Mouse (Mus musculus) CH12.LX (cell line): ENCODE measurements at regions not wholly inside any gene's neighbourhood (a gene's known extent, or its start where the extent isn't known, plus 50 kb on each side); places are given as distances from the start of the nearest gene placed in this dataset.

Experiments
- DNase-seq: peaks from one replicate; pipeline ENCODE4 v3.0.0-alpha.2; 2013; ENCODE audit errors: extremely low read depth
- H3K27ac ChIP-seq: 2 replicates; pipeline ENCODE4 v1.5.1; 2012; ENCODE audit warnings: low read depth, mild to moderate bottlenecking, control low read depth, moderate library complexity; ENCODE audit not compliant: insufficient read depth
- H3K27me3 ChIP-seq: replicated peaks from 2 replicates; pipeline ENCODE3; 2012; ENCODE audit warnings: inconsistent platforms
- H3K36me3 ChIP-seq, 2 experiments: replicated peaks in 1 of 2; 2 replicates each; pipeline versions ENCODE3 to v1.6.1; 2012; ENCODE audit warnings: inconsistent platforms in 1 of 2, low read length in 1 of 2, mild to moderate bottlenecking in 1 of 2, mixed read lengths in 1 of 2, moderate library complexity in 1 of 2; ENCODE audit not compliant: control insufficient read depth in 1 of 2, insufficient read depth in 1 of 2
- H3K4me1 ChIP-seq, 2 experiments: 2 replicates each; pipeline ENCODE4 v1.6.1; 2012; ENCODE audit warnings: inconsistent platforms in 1 of 2, moderate library complexity in 1 of 2; ENCODE audit not compliant: insufficient read depth in 2 of 2, control insufficient read depth in 1 of 2
- H3K4me2 ChIP-seq: 2 replicates; pipeline ENCODE4 v1.6.1; 2012; ENCODE audit warnings: low read depth, mild to moderate bottlenecking, control low read depth; ENCODE audit not compliant: poor library complexity, insufficient read depth, severe bottlenecking
- H3K4me3 ChIP-seq, 3 experiments: fragments of 150-350 bp in 1 of 3; sonication (generic) in 1 of 3; replicated peaks in 1 of 3; 2 replicates each; pipeline versions ENCODE3 to v1.5.1; 2011 to 2012; ENCODE audit warnings: low read depth in 2 of 3, low read length in 2 of 3, mild to moderate bottlenecking in 2 of 3, moderate library complexity in 2 of 3, control low read depth in 1 of 3, improper control_type of control experiment in 1 of 3, inconsistent platforms in 1 of 3, mixed read lengths in 1 of 3; ENCODE audit not compliant: poor library complexity in 1 of 3
- H3K79me2 ChIP-seq: replicated peaks from 2 replicates; pipeline ENCODE4 v1.6.1; 2012; ENCODE audit warnings: mild to moderate bottlenecking, moderate library complexity; ENCODE audit not compliant: control insufficient read depth, poor library complexity, insufficient read depth, severe bottlenecking; ENCODE audit errors: extremely low read depth
- H3K9ac ChIP-seq: 2 replicates; pipeline ENCODE4 v1.6.1; 2012; ENCODE audit warnings: low read depth, mild to moderate bottlenecking, control low read depth, moderate library complexity; ENCODE audit not compliant: insufficient read depth
- H3K9me3 ChIP-seq: replicated peaks from 2 replicates; pipeline ENCODE3; 2012; ENCODE audit warnings: low read length, inconsistent platforms, mixed read lengths
- CHD1 ChIP-seq: IDR thresholded peaks from 2 replicates; pipeline ENCODE4 v1.6.1; 2012; ENCODE audit warnings: low read depth, low read length, improper control_type of control experiment, inconsistent platforms
- CHD2 ChIP-seq: IDR thresholded peaks from 2 replicates; pipeline ENCODE4 v1.6.1; 2011; ENCODE audit warnings: low read length, improper control_type of control experiment
- E2F4 ChIP-seq: IDR thresholded peaks from 2 replicates; pipeline ENCODE4 v1.6.1; 2011; ENCODE audit warnings: low read depth, low read length, improper control_type of control experiment; ENCODE audit not compliant: insufficient replicate concordance
- HCFC1 ChIP-seq: IDR thresholded peaks from 2 replicates; pipeline ENCODE4 v1.6.1; 2012; ENCODE audit warnings: low read depth, mild to moderate bottlenecking, inconsistent platforms, low read length, improper control_type of control experiment
- JUN ChIP-seq: IDR thresholded peaks from 2 replicates; pipeline ENCODE4 v1.6.1; 2011; ENCODE audit warnings: low read depth, mild to moderate bottlenecking, low read length, improper control_type of control experiment, moderate library complexity; ENCODE audit not compliant: insufficient read depth
- KAT2A ChIP-seq: IDR thresholded peaks from 2 replicates; pipeline ENCODE4 v1.6.1; 2012; ENCODE audit warnings: low read length, improper control_type of control experiment, inconsistent platforms; ENCODE audit not compliant: insufficient replicate concordance
- MAX ChIP-seq: IDR thresholded peaks from 2 replicates; pipeline ENCODE4 v1.6.1; 2011; ENCODE audit warnings: low read length, improper control_type of control experiment
- MEF2A ChIP-seq: IDR thresholded peaks from 2 replicates; pipeline ENCODE4 v1.6.1; 2014; ENCODE audit warnings: low read depth, mild to moderate bottlenecking, inconsistent platforms, low read length, improper control_type of control experiment, borderline replicate concordance
- MXI1 ChIP-seq: IDR thresholded peaks from 2 replicates; pipeline ENCODE4 v1.6.1; 2011; ENCODE audit warnings: mild to moderate bottlenecking, low read depth, low read length, improper control_type of control experiment
- MYC ChIP-seq: IDR thresholded peaks from 2 replicates; pipeline ENCODE4 v1.6.1; 2011; ENCODE audit warnings: low read depth, mild to moderate bottlenecking, improper control_type of control experiment, low read length
- NRF1 ChIP-seq: IDR thresholded peaks from 2 replicates; pipeline ENCODE4 v1.6.1; 2014; ENCODE audit warnings: low read depth, mild to moderate bottlenecking, inconsistent platforms, low read length, improper control_type of control experiment, moderate library complexity
- PAX5 ChIP-seq: IDR thresholded peaks from 2 replicates; pipeline ENCODE4 v1.6.1; 2012; ENCODE audit warnings: low read length, inconsistent platforms, mixed read lengths
- POLR2A ChIP-seq: IDR thresholded peaks from 2 replicates; pipeline ENCODE4 v1.6.1; 2011; ENCODE audit warnings: low read depth, mild to moderate bottlenecking, improper control_type of control experiment, low read length
- RCOR1 ChIP-seq: conservative IDR thresholded peaks from 2 replicates; pipeline ENCODE4 v1.6.1; 2012; ENCODE audit warnings: low read depth, mild to moderate bottlenecking, inconsistent platforms, low read length, improper control_type of control experiment
- SIN3A ChIP-seq: IDR thresholded peaks from 2 replicates; pipeline ENCODE4 v1.6.1; 2012; ENCODE audit warnings: low read length, improper control_type of control experiment, inconsistent platforms
- SMC3 ChIP-seq: IDR thresholded peaks from 2 replicates; pipeline ENCODE4 v1.6.1; 2011; ENCODE audit warnings: low read depth, low read length, improper control_type of control experiment
- TBP ChIP-seq: conservative IDR thresholded peaks from 2 replicates; pipeline ENCODE4 v1.6.1; 2011; ENCODE audit warnings: low read depth, low read length, improper control_type of control experiment
- TCF12 ChIP-seq: IDR thresholded peaks from 2 replicates; pipeline ENCODE4 v1.6.1; 2014; ENCODE audit warnings: low read depth, mild to moderate bottlenecking, inconsistent platforms, low read length, improper control_type of control experiment
- UBTF ChIP-seq: IDR thresholded peaks from 2 replicates; pipeline ENCODE4 v1.6.1; 2012; ENCODE audit warnings: low read depth, mild to moderate bottlenecking, inconsistent platforms, low read length, improper control_type of control experiment, moderate library complexity
- USF1 ChIP-seq: IDR thresholded peaks from 2 replicates; pipeline ENCODE4 v1.6.1; 2014; ENCODE audit warnings: low read depth, mild to moderate bottlenecking, inconsistent platforms, low read length, improper control_type of control experiment
- ZKSCAN1 ChIP-seq: IDR thresholded peaks from 2 replicates; pipeline ENCODE4 v1.6.1; 2012; ENCODE audit warnings: low read depth, inconsistent platforms, low read length, improper control_type of control experiment, borderline replicate concordance
- ZMIZ1 ChIP-seq: IDR thresholded peaks from 2 replicates; pipeline ENCODE4 v1.6.1; 2012; ENCODE audit warnings: low read depth, mild to moderate bottlenecking, inconsistent platforms, low read length, improper control_type of control experiment
- dilution Hi-C: fragments of 300-500 bp; cut with MboI; formaldehyde crosslinking; loops from 2 replicates; pipeline ENCODE4 v1.14.3; 2020; ENCODE audit warnings: low sequenced_read_pairs; ENCODE audit not compliant: extremely low pct_unique_long_range_greater_than_20kb, extremely low pct_ligation_motif_present
- in situ Hi-C: fragments of 300-500 bp; cut with MboI; formaldehyde crosslinking; loops from 3 replicates; pipeline ENCODE4 v1.14.3; 2019; ENCODE audit warnings: low sequenced_read_pairs, low pct_ligation_motif_present, low pct_unique_long_range_greater_than_20kb, mixed read lengths

- no peak for DNase-seq
- no peak for TF ChIP-seq UBTF
- no peak for TF ChIP-seq POLR2A
- no peak for TF ChIP-seq MXI1
- TF ChIP-seq E2F4, result no peak
- no peak for TF ChIP-seq TCF12
- TF ChIP-seq MEF2A, result no peak
- TF ChIP-seq SMC3, result no peak
- TF ChIP-seq USF1, result no peak
- no peak for TF ChIP-seq CHD1
- Histone ChIP-seq H3K4me2 (no peak overlapping the region), H3K9me3 (no peaks in the 10 kb centered on the region), H3K9ac (no peak overlapping the region), H3K79me2 (no peaks in the 10 kb centered on the region), H3K4me1 (no peaks in the 10 kb centered on the region; a peak in 1 of 4 replicates), H3K36me3 (no peaks in the 10 kb centered on the region), H3K27ac (no peak overlapping the region), H3K27me3 (no peaks in the 10 kb centered on the region), H3K4me3 (no peak overlapping the region)
- dilution Hi-C loops (no loop called here), in situ Hi-C loops (no loop called here)
These were observed 380.7 kb downstream of the H2al1j start for GRCm38 (mm10) chrX:11708325-11708724.

GRCm38 (mm10) chrX:11709326-11709725, 381.7 kb downstream of the H2al1j start:
- Histone ChIP-seq H3K36me3 (no peaks in the 10 kb centered on the region), H3K4me2 (no peak overlapping the region), H3K27me3 (no peaks in the 10 kb centered on the region), H3K4me3 (no peak overlapping the region), H3K9me3 (no peaks in the 10 kb centered on the region), H3K4me1 (no peaks in the 10 kb centered on the region; a peak in 1 of 4 replicates), H3K27ac (no peak overlapping the region), H3K79me2 (no peaks in the 10 kb centered on the region), H3K9ac (no peak overlapping the region)
- no peak for DNase-seq
- in situ Hi-C loops (no loop called here), dilution Hi-C loops (no loop called here)
- TF ChIP-seq SIN3A, result no peak
- TF ChIP-seq MEF2A, result no peak
- no peak for TF ChIP-seq E2F4
- no peak for TF ChIP-seq NRF1

- DNase-seq, result no peak
- H3K9ac ChIP-seq, result no peak overlapping the region
- no peaks in the 10 kb centered on the region for H3K79me2 ChIP-seq
- TF ChIP-seq JUN (no peak), E2F4 (no peak), CHD2 (no peak), MYC (no peak), ZKSCAN1 (no peak), PAX5 (no peak), SIN3A (no peak), NRF1 (no peak), KAT2A (no peak), TBP (no peak), HCFC1 (no peak), MAX (no peak), MXI1 (no peak), RCOR1 (no peak), ZMIZ1 (no peak)
- in situ Hi-C loops (no loop called here), dilution Hi-C loops (no loop called here)
- H3K4me3 ChIP-seq, result no peak overlapping the region
- no peaks in the 10 kb centered on the region for H3K27me3 ChIP-seq
- peaks cover 5 to 16% of the 10 kb centered on the region in 2 experiments; a peak in 3 of 4 replicates for H3K4me1 ChIP-seq
- H3K9me3 ChIP-seq, result no peaks in the 10 kb centered on the region
- no peak overlapping the region for H3K27ac ChIP-seq
- H3K36me3 ChIP-seq, result no peaks in the 10 kb centered on the region
- H3K4me2 ChIP-seq, result no peak overlapping the region
These were observed 385.8 kb downstream of the H2al1j start for GRCm38 (mm10) chrX:11713423-11713822.
